Mouse (Mus musculus): ENCODE measurements around the gene Tgfb1i1. TPM values are rescaled to one million over a fixed set of nuclear protein-coding genes. Genes with fewer than 3 reads are reported as not detected.

Gene Tgfb1i1
- polyA plus RNA-seq, 1 experiment from 2014 or later = 23.0 TPM

- no peak for ATAC-seq
- peaks cover 49% of the 10 kb centered on the region for H3K36me3 ChIP-seq
- no peaks in the 10 kb centered on the region for H3K9me3 ChIP-seq
- WGBS = 65% methylated on average over 13 of the region's 13 CpGs
- no peaks in the 10 kb centered on the region for H3K27me3 ChIP-seq
- no peak overlapping the region for H3K4me3 ChIP-seq (replicated peaks)
- H3K4me2 ChIP-seq (replicated peaks) = no peak overlapping the region
- H3K27ac ChIP-seq = no peak overlapping the region
- H3K9ac ChIP-seq (replicated peaks) = no peak overlapping the region
- no peaks in the 10 kb centered on the region for H3K4me1 ChIP-seq (replicated peaks)
Observed at GRCm38 (mm10) chr7:128270431-128270850, 23.8 kb downstream of the Tgfb1i1 start.

GRCm38 (mm10) chr7:128271496-128271895, 24.9 kb downstream of the Tgfb1i1 start:
- 90% methylated on average over 8 of the region's 9 CpGs for WGBS
- no peaks in the 10 kb centered on the region for H3K4me1 ChIP-seq (replicated peaks)
- no peak overlapping the region for H3K27ac ChIP-seq
- no peak overlapping the region for H3K4me3 ChIP-seq (replicated peaks)
- no peak overlapping the region for H3K4me2 ChIP-seq (replicated peaks)
- no peaks in the 10 kb centered on the region for H3K9me3 ChIP-seq
- peaks cover 60% of the 10 kb centered on the region for H3K36me3 ChIP-seq
- ATAC-seq = no peak
- no peaks in the 10 kb centered on the region for H3K27me3 ChIP-seq
- no peak overlapping the region for H3K9ac ChIP-seq (replicated peaks)

DNA sequence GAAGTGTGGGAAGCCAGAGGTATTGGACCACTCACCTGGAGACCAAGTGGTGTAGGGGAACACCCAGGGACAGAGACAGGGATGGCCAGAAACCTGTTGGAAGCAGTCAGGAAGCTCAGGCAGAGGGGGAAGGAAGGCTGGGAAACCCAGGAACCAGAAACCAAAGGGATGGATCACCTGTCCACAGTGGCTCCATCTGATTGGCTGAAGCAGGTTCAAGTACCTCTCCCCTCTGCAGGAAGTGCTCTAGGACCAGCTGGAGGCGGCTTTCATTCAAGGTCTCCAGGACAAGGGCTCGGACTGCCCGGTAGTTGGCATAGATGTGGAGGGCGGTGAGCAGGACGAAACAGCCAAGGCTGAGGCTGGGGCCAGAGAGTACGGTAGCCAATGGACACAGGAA, 29.4 kb downstream of the Tgfb1i1 start:
- Histone ChIP-seq H3K27me3 (peaks cover 13% of the 10 kb centered on the region; the same call in 1 of the 2 replicates), H3K4me1 (replicated peaks) (no peaks in the 10 kb centered on the region), H3K27ac (no peak overlapping the region), H3K4me3 (replicated peaks) (no peak overlapping the region), H3K9me3 (no peaks in the 10 kb centered on the region), H3K9ac (replicated peaks) (no peak overlapping the region), H3K4me2 (replicated peaks) (no peak overlapping the region), H3K36me3 (peaks cover 66% of the 10 kb centered on the region)
- WGBS = 96% methylated on average over 6 of the region's 6 CpGs
- ATAC-seq = no peak

DNA sequence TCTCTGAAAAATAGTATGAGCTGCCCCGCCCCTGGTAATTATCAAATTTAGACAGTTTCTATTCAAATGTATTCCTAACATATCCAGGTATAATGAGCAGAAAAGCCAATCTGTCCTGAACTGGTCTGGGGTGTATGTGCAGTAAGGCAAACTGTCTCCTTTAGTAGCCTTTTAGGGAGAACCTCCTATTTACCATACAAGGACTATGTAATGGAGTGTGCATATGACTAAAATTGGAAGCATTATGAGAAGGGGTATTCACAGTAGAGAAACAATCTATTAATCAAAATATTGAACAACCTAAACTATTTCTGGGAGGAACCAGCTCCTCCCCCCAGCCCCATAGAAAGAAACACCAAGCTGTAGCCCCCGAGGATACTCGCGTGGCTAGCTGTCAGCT, 33.1 kb downstream of the Tgfb1i1 start:
- H3K9ac ChIP-seq (replicated peaks) = no peak overlapping the region
- WGBS = 88% methylated on average over 4 of the region's 4 CpGs
- no peak for ATAC-seq
- H3K36me3 ChIP-seq = peaks cover 35% of the 10 kb centered on the region
- H3K4me2 ChIP-seq (replicated peaks) = no peak overlapping the region
- H3K27me3 ChIP-seq = peaks cover 13% of the 10 kb centered on the region; the same call in 1 of the 2 replicates
- H3K27ac ChIP-seq = no peak overlapping the region
- H3K4me3 ChIP-seq (replicated peaks) = no peak overlapping the region
- H3K9me3 ChIP-seq = no peaks in the 10 kb centered on the region
- H3K4me1 ChIP-seq (replicated peaks) = peaks cover 11% of the 10 kb centered on the region

GRCm38 (mm10) chr7:128281765-128282164, 35.2 kb downstream of the Tgfb1i1 start:
- WGBS = 66% methylated on average over 11 of the region's 11 CpGs
- Histone ChIP-seq H3K27me3 (peaks cover 16% of the 10 kb centered on the region; the same call in 1 of the 2 replicates), H3K36me3 (peaks cover 22% of the 10 kb centered on the region), H3K9me3 (no peaks in the 10 kb centered on the region), H3K4me2 (replicated peaks) (no peak overlapping the region), H3K27ac (no peak overlapping the region), H3K4me1 (replicated peaks) (peaks cover 11% of the 10 kb centered on the region), H3K9ac (replicated peaks) (no peak overlapping the region), H3K4me3 (replicated peaks) (no peak overlapping the region)
- no peak for ATAC-seq

GRCm38 (mm10) chr7:128282532-128283244, 36.1 kb downstream of the Tgfb1i1 start:
- Histone ChIP-seq H3K9ac (replicated peaks) (0 out of 2 replicates have a peak overlapping the region, but pooled peaks have one; percentile 14), H3K4me3 (replicated peaks) (no peak overlapping the region), H3K27me3 (peaks cover 22% of the 10 kb centered on the region; the same call in 1 of the 2 replicates), H3K9me3 (no peaks in the 10 kb centered on the region), H3K36me3 (peaks cover 30% of the 10 kb centered on the region), H3K4me2 (replicated peaks) (no peak overlapping the region), H3K27ac (no peak overlapping the region), H3K4me1 (replicated peaks) (peaks cover 11% of the 10 kb centered on the region)
- WGBS = 10% methylated on average over 7 of the region's 7 CpGs
- ATAC-seq = no peak

- Histone ChIP-seq H3K27ac (peak overlapping the region; percentile 35; the same call in 1 of the 2 replicates), H3K9me3 (no peaks in the 10 kb centered on the region), H3K27me3 (peaks cover 23% of the 10 kb centered on the region; the same call in 1 of the 2 replicates), H3K4me3 (replicated peaks) (no peak overlapping the region), H3K9ac (replicated peaks) (no peak overlapping the region), H3K36me3 (peaks cover 32% of the 10 kb centered on the region), H3K4me2 (replicated peaks) (no peak overlapping the region), H3K4me1 (replicated peaks) (peaks cover 15% of the 10 kb centered on the region)
- WGBS = 55% methylated on average over 5 of the region's 5 CpGs
- ATAC-seq = no peak
Observed at GRCm38 (mm10) chr7:128284047-128284446, 37.4 kb downstream of the Tgfb1i1 start.

DNA sequence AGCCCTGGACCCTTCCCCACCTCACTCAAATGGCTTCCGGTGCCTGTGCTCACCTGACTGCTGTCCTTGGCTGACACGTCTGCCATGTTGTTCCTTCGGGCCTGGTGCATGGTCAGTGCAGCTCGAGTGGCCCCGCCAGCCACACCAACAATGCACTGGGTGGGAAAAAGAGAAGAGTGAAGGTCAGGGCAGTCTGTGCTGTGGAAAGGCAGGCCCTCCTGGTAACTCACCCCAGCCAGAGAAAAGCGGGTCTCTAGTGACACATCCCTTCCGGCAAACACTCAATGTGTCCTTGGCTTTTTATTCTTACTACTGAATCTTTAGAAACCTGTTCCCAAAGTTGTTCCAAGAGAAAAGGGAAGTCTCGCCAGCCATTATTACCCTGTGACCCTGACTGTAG, 38.4 kb downstream of the Tgfb1i1 start:
- H3K4me3 ChIP-seq (replicated peaks) = no peak overlapping the region
- H3K27me3 ChIP-seq = peaks cover 17% of the 10 kb centered on the region; the same call in 1 of the 2 replicates
- ATAC-seq = no peak
- H3K36me3 ChIP-seq = peaks cover 22% of the 10 kb centered on the region
- no peak overlapping the region for H3K9ac ChIP-seq (replicated peaks)
- H3K9me3 ChIP-seq = no peaks in the 10 kb centered on the region
- H3K27ac ChIP-seq = no peak overlapping the region
- WGBS = 91% methylated on average over 8 of the region's 8 CpGs
- peaks cover 18% of the 10 kb centered on the region for H3K4me1 ChIP-seq (replicated peaks)
- H3K4me2 ChIP-seq (replicated peaks) = no peak overlapping the region

GRCm38 (mm10) chr7:128288923-128289544, 42.4 kb downstream of the Tgfb1i1 start:
- Histone ChIP-seq H3K36me3 (peaks cover 26% of the 10 kb centered on the region), H3K27ac (no peak overlapping the region), H3K4me2 (replicated peaks) (no peak overlapping the region), H3K27me3 (0 out of 2 replicates have a peak, but pooled peaks cover 13% of the 10 kb centered on the region), H3K4me3 (replicated peaks) (no peak overlapping the region), H3K9me3 (no peaks in the 10 kb centered on the region), H3K9ac (replicated peaks) (peak overlapping the region; percentile 8; the same call in 1 of the 2 replicates), H3K4me1 (replicated peaks) (peaks cover 9% of the 10 kb centered on the region)
- no peak for ATAC-seq
- 19% methylated on average over 9 of the region's 9 CpGs for WGBS

DNA sequence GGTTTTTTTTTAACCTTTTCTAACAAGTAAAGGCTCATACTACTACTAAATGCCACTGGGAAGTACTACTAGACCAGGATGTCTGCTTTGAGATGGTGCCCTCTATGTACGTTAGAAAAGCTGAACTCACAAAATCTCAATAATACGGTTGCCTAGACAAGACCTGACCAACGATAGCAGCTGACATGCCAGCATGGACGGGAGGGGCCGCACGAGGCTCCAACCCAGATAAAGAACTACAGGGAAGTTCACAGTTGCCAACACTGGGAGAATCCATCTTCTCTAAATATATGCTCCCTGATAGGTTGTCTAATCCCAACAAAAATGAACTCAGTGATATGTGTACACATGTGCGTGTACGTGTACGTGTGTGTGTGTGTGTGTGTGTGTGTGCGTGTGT, 48.2 kb downstream of the Tgfb1i1 start:
- peaks cover 22% of the 10 kb centered on the region for H3K4me1 ChIP-seq (replicated peaks)

DNA sequence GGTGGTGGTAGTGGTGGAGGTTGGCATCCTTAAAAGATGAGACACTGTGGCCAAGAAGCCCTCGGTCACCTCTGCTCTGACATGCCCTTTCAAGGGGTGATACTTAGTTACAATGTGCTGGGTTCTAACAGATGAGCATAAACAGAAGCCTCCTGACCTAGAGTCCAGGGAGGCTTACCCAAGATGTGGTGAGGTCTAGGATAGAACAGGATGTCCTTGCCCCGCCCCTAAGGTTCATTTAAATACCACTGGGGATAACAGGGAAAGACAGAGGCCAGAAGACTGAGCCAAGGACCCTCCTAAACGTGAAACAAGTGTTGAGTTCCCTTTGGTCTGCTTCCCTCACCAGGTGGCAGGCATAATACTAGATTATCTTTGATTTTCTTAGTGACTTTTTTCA, 49.9 kb downstream of the Tgfb1i1 start:
- no peak overlapping the region for H3K4me2 ChIP-seq (replicated peaks)
- WGBS = 64% methylated on average over 3 of the region's 3 CpGs

More for the DNA sequence above, 48.2 kb downstream of the Tgfb1i1 start:
- 94% methylated on average over 10 of the region's 10 CpGs for WGBS
- Histone ChIP-seq H3K27ac (no peak overlapping the region), H3K27me3 (no peaks in the 10 kb centered on the region), H3K4me2 (replicated peaks) (no peak overlapping the region), H3K4me3 (replicated peaks) (no peak overlapping the region), H3K36me3 (peaks cover 4% of the 10 kb centered on the region; the same call in 1 of the 2 replicates), H3K9me3 (no peaks in the 10 kb centered on the region), H3K9ac (replicated peaks) (no peak overlapping the region)
- ATAC-seq = no peak

DNA sequence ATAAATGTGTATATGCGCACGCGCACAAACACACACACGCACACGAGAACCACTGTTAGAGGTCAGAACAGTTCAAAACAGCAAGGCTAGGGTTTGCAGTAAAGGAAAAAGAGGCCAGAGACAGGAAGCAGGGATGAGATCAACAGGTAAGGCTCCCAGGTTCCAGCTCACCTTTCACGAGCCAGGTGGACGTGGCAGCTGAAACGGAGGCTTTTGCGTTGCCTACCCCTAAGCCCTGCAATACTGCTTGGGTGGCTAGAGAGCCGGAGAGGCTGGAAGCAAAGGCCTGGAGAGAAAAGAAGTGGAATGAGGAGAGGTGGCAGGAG, 50.6 kb downstream of the Tgfb1i1 start:
- no peaks in the 10 kb centered on the region; the same call in 1 of the 2 replicates for H3K36me3 ChIP-seq
- H3K9ac ChIP-seq (replicated peaks) = peak overlapping the region; percentile 91
- ATAC-seq = no peak
- 39% methylated on average over 10 of the region's 10 CpGs for WGBS
- no peaks in the 10 kb centered on the region for H3K27me3 ChIP-seq
- peaks cover 22% of the 10 kb centered on the region for H3K4me1 ChIP-seq (replicated peaks)
- peak overlapping the region; percentile 91 for H3K4me3 ChIP-seq (replicated peaks)
- no peak overlapping the region; the same call in 1 of the 2 replicates for H3K27ac ChIP-seq
- no peaks in the 10 kb centered on the region for H3K9me3 ChIP-seq
- H3K4me2 ChIP-seq (replicated peaks) = peak overlapping the region; percentile 93

More for the DNA sequence above, 49.9 kb downstream of the Tgfb1i1 start:
- H3K9ac ChIP-seq (replicated peaks) = no peak overlapping the region
- no peak overlapping the region for H3K27ac ChIP-seq
- H3K9me3 ChIP-seq = no peaks in the 10 kb centered on the region
- no peaks in the 10 kb centered on the region; the same call in 1 of the 2 replicates for H3K36me3 ChIP-seq
- no peaks in the 10 kb centered on the region for H3K27me3 ChIP-seq
- no peak for ATAC-seq
- no peak overlapping the region for H3K4me3 ChIP-seq (replicated peaks)
- peaks cover 22% of the 10 kb centered on the region for H3K4me1 ChIP-seq (replicated peaks)
